Mouse (Mus musculus) lung, adult 2 months (tissue): ENCODE data around the gene Krtap6-5. TPM values are rescaled to one million over a fixed set of nuclear protein-coding genes. Genes with fewer than 3 reads are reported as not detected.
"Not testable (repeated sequence)": the region's sequence is repeated elsewhere in the genome, so short reads cannot be mapped to it uniquely, and the experiment has no call there.

Experiments used
- DNase-seq: peaks from one replicate; pipeline ENCODE4 v3.0.0; 2022
- H3K4me1 ChIP-seq: fragments of 200-500 bp; 2 replicates; pipeline ENCODE4 v1.6.1; 2011; ENCODE audit warnings: low read length; ENCODE audit not compliant: control insufficient read depth, insufficient read depth
- H3K4me3 ChIP-seq: fragments of 200-500 bp; replicated peaks from 2 replicates; pipeline ENCODE3; 2011; ENCODE audit warnings: low read depth, mild to moderate bottlenecking, control low read depth, low read length; ENCODE audit errors: extremely low read depth
- CTCF ChIP-seq: fragments of 200-500 bp; IDR thresholded peaks from 2 replicates; pipeline ENCODE4 v1.5.1; 2011; ENCODE audit warnings: mild to moderate bottlenecking, low read length, control low read depth; ENCODE audit not compliant: insufficient read depth
- POLR2A ChIP-seq: fragments of 200-500 bp; IDR thresholded peaks from 2 replicates; pipeline ENCODE4 v1.6.1; 2011; ENCODE audit warnings: low read depth, mild to moderate bottlenecking, control low read depth, low read length, borderline replicate concordance; ENCODE audit errors: extremely low read depth
- WGBS: fragments of 180-500 bp; shearing (Covaris S2); methylation state at CpG from one replicate; pipeline ENCODE4 v1.1.7; 2018; 5-methylcytosine and 5-hydroxymethylcytosine counted together
- polyA plus RNA-seq: library from polyadenylated mRNA; depleted of rRNA; stranded (reverse); fragments of >200 nt; gene quantifications from 2 replicates; pipeline ENCODE4 v1.2.3, GENCODE M21; 2012; rRNA removed

Gene Krtap6-5
- not detected in 2 replicates for polyA plus RNA-seq

DNA sequence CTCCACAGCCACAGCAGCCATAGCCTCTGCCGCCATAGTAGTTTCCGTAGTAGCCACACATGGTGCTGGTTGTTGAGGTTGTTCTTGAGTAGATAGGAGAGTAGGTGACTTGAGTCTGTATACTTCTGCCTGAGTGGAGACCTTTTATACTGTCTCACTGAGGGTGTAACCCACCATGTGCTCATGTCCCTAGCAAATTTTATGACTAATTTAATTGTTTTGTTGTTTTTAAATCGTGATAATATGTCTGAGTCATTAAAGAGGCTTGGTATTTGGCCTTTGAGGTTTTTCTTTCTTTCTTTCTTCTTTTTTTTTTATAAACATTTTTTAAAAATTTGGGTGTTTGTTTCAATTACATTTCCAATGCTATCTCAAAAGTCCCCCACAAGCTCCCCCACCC is at the start of gene Krtap6-5:
TSS of gene Krtap6-5 (minus strand) at position 101 of the 400 bp plus-strand sequence.
- 75% methylated on average over 3 of the region's 3 CpGs for WGBS
- no peak for TF ChIP-seq CTCF
- TF ChIP-seq POLR2A: no peak

DNA sequence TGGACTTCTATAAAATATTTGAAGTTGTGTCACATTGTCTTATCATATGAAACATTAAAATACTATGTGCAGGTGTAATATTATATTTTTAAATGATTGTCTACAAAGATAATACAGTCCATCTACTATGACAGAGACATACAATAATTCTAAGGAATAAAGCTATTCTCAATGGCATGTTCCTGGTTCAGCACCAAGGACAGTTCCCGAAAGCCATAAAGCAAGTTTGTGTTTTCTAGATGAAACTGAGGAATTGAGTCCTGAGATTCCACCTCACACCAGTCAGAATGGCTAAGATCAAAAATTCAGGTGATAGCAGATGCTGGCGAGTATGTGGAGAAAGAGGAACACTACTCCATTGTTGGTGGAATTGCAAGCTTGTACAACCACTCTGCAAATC is 23.4 kb upstream of the Krtap6-5 start:
- 56% methylated on average over 2 of the region's 2 CpGs for WGBS
- not testable (repeated sequence) for H3K4me1 ChIP-seq, H3K4me3 ChIP-seq, DNase-seq

More for the DNA sequence above, at the start of gene Krtap6-5:
- no peak within 1 kb of the TSS for H3K4me3 ChIP-seq
- no peak for DNase-seq
- H3K4me1 ChIP-seq: no peaks in the 10 kb centered on the region

DNA sequence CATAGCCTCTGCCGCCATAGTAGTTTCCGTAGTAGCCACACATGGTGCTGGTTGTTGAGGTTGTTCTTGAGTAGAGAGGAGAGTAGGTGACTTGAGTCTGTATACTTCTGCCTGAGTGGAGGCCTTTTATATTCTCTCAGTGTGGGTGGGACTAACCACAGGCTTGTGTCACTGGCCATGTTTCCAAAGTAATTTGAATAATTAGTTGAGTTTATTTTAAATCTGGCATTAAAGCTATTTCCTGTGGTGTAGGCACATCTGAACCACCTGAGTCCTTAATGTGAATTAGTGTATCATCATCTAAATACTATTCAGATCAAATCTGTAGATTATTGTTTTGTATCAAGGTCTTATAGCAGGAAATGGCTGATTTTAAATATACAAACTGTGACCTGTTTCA is 16.2 kb upstream of the Krtap6-5 start, which contains the start of gene 1110025L11Rik:
TSS of gene 1110025L11Rik (minus strand) at position 101 of the 400 bp plus-strand sequence.
- not testable (repeated sequence) for H3K4me3 ChIP-seq, DNase-seq, H3K4me1 ChIP-seq
- no CpG with 5 or more reads among the region's 2 CpGs for WGBS

DNA sequence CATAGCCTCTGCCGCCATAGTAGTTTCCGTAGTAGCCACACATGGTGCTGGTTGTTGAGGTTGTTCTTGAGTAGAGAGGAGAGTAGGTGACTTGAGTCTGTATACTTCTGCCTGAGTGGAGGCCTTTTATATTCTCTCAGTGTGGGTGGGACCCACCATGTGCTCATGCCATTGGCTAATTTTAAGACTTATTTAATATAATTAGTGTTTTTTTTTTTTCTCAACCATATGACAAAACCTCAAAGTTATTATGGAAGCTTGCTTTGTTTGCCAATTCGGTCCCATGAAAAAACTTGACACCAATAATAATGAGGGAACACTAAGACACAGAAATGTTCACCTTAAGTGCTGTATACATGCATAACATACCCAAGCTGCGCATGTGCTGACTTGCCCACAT is 6.3 kb downstream of the Krtap6-5 start, which contains the start of gene Gm10228:
TSS of gene Gm10228 (minus strand) at position 101 of the 400 bp plus-strand sequence.
- not testable (repeated sequence) for H3K4me1 ChIP-seq, H3K4me3 ChIP-seq, DNase-seq
- WGBS: 77% methylated on average over 2 of the region's 4 CpGs

DNA sequence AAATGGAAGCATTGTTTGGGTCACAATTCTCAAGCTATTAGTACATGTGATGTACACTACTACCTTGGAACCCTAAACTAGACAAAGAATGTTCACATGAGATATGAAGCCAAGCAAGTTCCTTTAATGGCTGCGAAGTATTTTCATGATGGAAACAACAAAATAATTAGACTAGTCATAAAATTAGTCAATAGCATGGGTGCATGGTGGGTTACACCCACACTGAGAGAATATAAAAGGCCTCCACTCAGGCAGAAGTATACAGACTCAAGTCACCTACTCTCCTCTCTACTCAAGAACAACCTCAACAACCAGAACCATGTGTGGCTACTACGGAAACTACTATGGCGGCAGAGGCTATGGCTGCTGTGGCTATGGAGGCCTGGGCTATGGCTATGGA is 16.3 kb downstream of the Krtap6-5 start, which contains the start of gene Krtap6-1:
TSS of gene Krtap6-1 (plus strand) at position 301 of the 400 bp plus-strand sequence.
- 86% methylated on average over 3 of the region's 3 CpGs for WGBS
- not testable (repeated sequence) for H3K4me3 ChIP-seq, H3K4me1 ChIP-seq, DNase-seq

DNA sequence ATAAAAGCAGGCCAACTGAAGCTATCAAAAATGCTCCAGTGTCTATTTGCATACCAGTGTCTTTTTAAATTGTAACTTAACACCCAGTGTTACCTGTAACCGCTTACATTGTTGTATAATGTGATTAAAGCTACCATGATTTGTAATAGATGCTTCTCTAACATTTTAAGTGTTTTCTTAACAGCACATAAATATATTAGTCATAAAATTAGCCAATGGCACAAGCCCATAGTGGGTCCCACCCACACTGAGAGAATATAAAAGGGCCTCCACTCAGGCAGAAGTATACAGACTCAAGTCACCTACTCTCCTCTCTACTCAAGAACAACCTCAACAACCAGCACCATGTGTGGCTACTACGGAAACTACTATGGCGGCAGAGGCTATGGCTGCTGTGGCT is 32.7 kb downstream of the Krtap6-5 start, which contains the start of gene Gm10229:
TSS of gene Gm10229 (plus strand) at position 301 of the 400 bp plus-strand sequence.
- not testable (repeated sequence) for H3K4me3 ChIP-seq, H3K4me1 ChIP-seq, DNase-seq
- 86% methylated on average over 3 of the region's 3 CpGs for WGBS

DNA sequence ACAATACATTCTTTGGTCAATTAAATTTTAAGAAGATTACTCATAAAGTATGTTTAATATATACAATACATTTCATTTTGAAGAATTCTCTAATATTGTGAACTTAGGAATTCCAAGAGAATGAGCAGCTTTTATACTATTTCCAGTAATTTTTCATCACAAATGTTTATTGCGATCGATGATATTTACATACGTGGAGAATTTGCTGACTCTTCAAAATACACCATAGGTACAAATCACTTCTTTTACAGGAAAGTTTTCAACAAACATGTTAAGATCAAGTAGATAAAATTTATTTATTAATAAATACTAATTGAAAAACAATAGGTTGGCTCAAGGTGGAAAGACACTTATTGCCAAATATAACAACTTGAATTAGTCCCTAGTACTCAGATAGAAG is 33.7 kb downstream of the Krtap6-5 start:
- no peak for TF ChIP-seq POLR2A
- no peak for TF ChIP-seq CTCF
- DNase-seq: no peak
- no peaks in the 10 kb centered on the region for H3K4me1 ChIP-seq
- no peak overlapping the region for H3K4me3 ChIP-seq
- WGBS: 96% methylated on average over 3 of the region's 3 CpGs

DNA sequence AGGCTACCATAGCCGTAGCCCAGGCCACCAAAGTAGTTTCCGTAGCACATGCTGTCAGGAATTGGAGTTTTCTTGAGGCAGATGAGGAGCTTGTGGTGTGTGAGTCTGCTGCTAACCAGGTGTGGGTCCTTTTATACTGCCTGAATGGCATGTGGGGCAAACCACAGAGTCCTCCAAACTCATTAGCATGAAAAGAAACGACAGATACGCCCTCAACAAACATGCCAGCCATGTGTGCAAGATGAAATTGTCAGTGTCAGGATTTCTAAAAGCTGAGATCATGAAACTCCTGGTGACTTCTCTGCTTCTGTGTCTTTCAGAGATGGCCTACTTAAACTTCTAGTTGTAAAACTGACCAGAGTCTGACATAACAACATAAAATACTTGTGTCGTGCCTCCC is 37.0 kb downstream of the Krtap6-5 start, which contains the start of gene Krtap22-2:
TSS of gene Krtap22-2 (minus strand) at position 101 of the 400 bp plus-strand sequence.
- Histone ChIP-seq H3K4me3 (no peak within 1 kb of the TSS), H3K4me1 (no peaks in the 10 kb centered on the region)
- TF ChIP-seq CTCF: no peak
- TF ChIP-seq POLR2A: no peak
- no peak for DNase-seq
- WGBS: 73% methylated on average over 5 of the region's 5 CpGs

Other genes with a start within 250 kb of the Krtap6-5 start
- gene Gm20741, start 235.7 kb downstream of the Krtap6-5 start, polyA plus RNA-seq: not detected in 2 replicates
- not detected in 2 replicates for gene Krtap15, start 227.7 kb downstream of the Krtap6-5 start, polyA plus RNA-seq
- gene Krtap14, start 221.7 kb downstream of the Krtap6-5 start, polyA plus RNA-seq: not detected in 2 replicates
- not detected in 2 replicates for gene Krtap19-1, start 178.5 kb downstream of the Krtap6-5 start, polyA plus RNA-seq
- not detected in 2 replicates for gene Krtap19-2, start 173.6 kb downstream of the Krtap6-5 start, polyA plus RNA-seq
- not detected in 2 replicates for gene Krtap19-3, start 169.8 kb downstream of the Krtap6-5 start, polyA plus RNA-seq
- gene Krtap19-4, start 162.8 kb downstream of the Krtap6-5 start, polyA plus RNA-seq: not detected in 2 replicates
- not detected in 2 replicates for gene Krtap19-5, start 151.4 kb downstream of the Krtap6-5 start, polyA plus RNA-seq
- not detected in 2 replicates for gene Krtap19-9b, start 115.6 kb downstream of the Krtap6-5 start, polyA plus RNA-seq
- not detected in 2 replicates for gene Krtap16-3, start 85.0 kb downstream of the Krtap6-5 start, polyA plus RNA-seq
- gene Krtap22-2, start 37.1 kb downstream of the Krtap6-5 start, polyA plus RNA-seq: not detected in 2 replicates
- not detected in 2 replicates for gene Gm10229, start 32.6 kb downstream of the Krtap6-5 start, polyA plus RNA-seq
- gene Krtap6-1, start 16.2 kb downstream of the Krtap6-5 start, polyA plus RNA-seq: not detected in 2 replicates
- gene Gm10228, start 6.4 kb downstream of the Krtap6-5 start, polyA plus RNA-seq: not detected in 2 replicates
- gene 1110025L11Rik, start 16.1 kb upstream of the Krtap6-5 start, polyA plus RNA-seq: not detected in 2 replicates
- not detected in 2 replicates for gene Krtap6-3, start 36.1 kb upstream of the Krtap6-5 start, polyA plus RNA-seq
- gene Gm6358, start 93.0 kb upstream of the Krtap6-5 start, polyA plus RNA-seq: not detected in 2 replicates
- gene Gm10061, start 103.2 kb upstream of the Krtap6-5 start, polyA plus RNA-seq: not detected in 2 replicates
- not detected in 2 replicates for gene Gm9789, start 110.1 kb upstream of the Krtap6-5 start, polyA plus RNA-seq
- not detected in 2 replicates for gene Gm7735, start 121.6 kb upstream of the Krtap6-5 start, polyA plus RNA-seq
- not detected in 2 replicates for gene 1110057P08Rik, start 126.9 kb upstream of the Krtap6-5 start, polyA plus RNA-seq
- gene Krtap20-2, start 158.0 kb upstream of the Krtap6-5 start, polyA plus RNA-seq: not detected in 2 replicates